Mouse (Mus musculus): ENCODE results near the gene Krt222.

Gene Krt222

GRCm38 (mm10) chr11:99243200-99243819, 575 bp downstream of the Krt222 start:
- no peak for ATAC-seq (ENCODE audit: insufficient number of reproducible peaks, low FRiP score, low TSS enrichment)

GRCm38 (mm10) chr11:99242056-99242455, 1.8 kb downstream of the Krt222 start:
- no peak for ATAC-seq (ENCODE audit: insufficient number of reproducible peaks, low FRiP score, low TSS enrichment)

GRCm38 (mm10) chr11:99238468-99238867, 5.4 kb downstream of the Krt222 start:
- no peak for ATAC-seq (ENCODE audit: insufficient number of reproducible peaks, low FRiP score, low TSS enrichment)

- ATAC-seq (ENCODE audit: insufficient number of reproducible peaks, low FRiP score, low TSS enrichment) = no peak
Observed at GRCm38 (mm10) chr11:99231049-99231816, 12.7 kb downstream of the Krt222 start.

GRCm38 (mm10) chr11:99230261-99231048, 13.4 kb downstream of the Krt222 start, which contains the start of gene Smarce1:
Gene Smarce1 (minus strand): TSS chr11:99231017.
- ATAC-seq (ENCODE audit: insufficient number of reproducible peaks, low FRiP score, low TSS enrichment) = peak; percentile 76; the same call in 1 of the 2 replicates

- ATAC-seq (ENCODE audit: insufficient number of reproducible peaks, low FRiP score, low TSS enrichment) = peak; percentile 49; the same call in 1 of the 2 replicates
Observed at GRCm38 (mm10) chr11:99229641-99230260, 14.1 kb downstream of the Krt222 start.

- no peak for ATAC-seq (ENCODE audit: insufficient number of reproducible peaks, low FRiP score, low TSS enrichment)
Observed at GRCm38 (mm10) chr11:99226298-99226697, 17.6 kb downstream of the Krt222 start.

GRCm38 (mm10) chr11:99223310-99223709, 20.6 kb downstream of the Krt222 start:
- no peak for ATAC-seq (ENCODE audit: insufficient number of reproducible peaks, low FRiP score, low TSS enrichment)

- ATAC-seq (ENCODE audit: insufficient number of reproducible peaks, low FRiP score, low TSS enrichment) = no peak
Observed at GRCm38 (mm10) chr11:99221811-99222210, 22.1 kb downstream of the Krt222 start.

- ATAC-seq (ENCODE audit: insufficient number of reproducible peaks, low FRiP score, low TSS enrichment) = no peak
Observed at GRCm38 (mm10) chr11:99217248-99217986, 26.5 kb downstream of the Krt222 start.

GRCm38 (mm10) chr11:99216181-99216580, 27.7 kb downstream of the Krt222 start:
- ATAC-seq (ENCODE audit: insufficient number of reproducible peaks, low FRiP score, low TSS enrichment) = no peak

GRCm38 (mm10) chr11:99212693-99213092, 31.2 kb downstream of the Krt222 start:
- no peak for ATAC-seq (ENCODE audit: insufficient number of reproducible peaks, low FRiP score, low TSS enrichment)

GRCm38 (mm10) chr11:99211964-99212363, 31.9 kb downstream of the Krt222 start:
- ATAC-seq (ENCODE audit: insufficient number of reproducible peaks, low FRiP score, low TSS enrichment) = no peak

GRCm38 (mm10) chr11:99208105-99208669, 35.7 kb downstream of the Krt222 start:
- ATAC-seq (ENCODE audit: insufficient number of reproducible peaks, low FRiP score, low TSS enrichment) = no peak

GRCm38 (mm10) chr11:99207449-99207848, 36.4 kb downstream of the Krt222 start:
- no peak for ATAC-seq (ENCODE audit: insufficient number of reproducible peaks, low FRiP score, low TSS enrichment)

- ATAC-seq (ENCODE audit: insufficient number of reproducible peaks, low FRiP score, low TSS enrichment) = no peak
Observed at GRCm38 (mm10) chr11:99206954-99207353, 36.9 kb downstream of the Krt222 start.

- 0 out of 2 replicates have a peak, but pooled peaks have one; percentile 26 for ATAC-seq (ENCODE audit: insufficient number of reproducible peaks, low FRiP score, low TSS enrichment)
Observed at GRCm38 (mm10) chr11:99189154-99189582, 54.7 kb downstream of the Krt222 start.

GRCm38 (mm10) chr11:99187348-99187747, 56.5 kb downstream of the Krt222 start:
- ATAC-seq (ENCODE audit: insufficient number of reproducible peaks, low FRiP score, low TSS enrichment) = no peak

- ATAC-seq (ENCODE audit: insufficient number of reproducible peaks, low FRiP score, low TSS enrichment) = no peak
Observed at GRCm38 (mm10) chr11:99186836-99187235, 57.0 kb downstream of the Krt222 start.
